Mouse (Mus musculus) forebrain, embryonic 14.5 days (tissue): Measurements from ENCODE around the gene Acr. TPM values are rescaled to one million over a fixed set of nuclear protein-coding genes. Genes with fewer than 3 reads are reported as not detected.

Source experiments
- ATAC-seq: fragments of 200-750 bp; cut with Nextera tagmentation; 2 replicates; pipeline ENCODE4 v1.8.0; 2017; ENCODE audit warnings: mild to moderate bottlenecking, moderate library complexity
- DNase-seq: peaks from one replicate; pipeline ENCODE4 v3.0.0-alpha.2; 2015; ENCODE audit warnings: low spot score
- H3K27ac ChIP-seq: fragments of 300-500 bp; sonication (generic); 2 replicates; pipeline ENCODE4 v1.5.1; 2014; ENCODE audit warnings: low read depth, mild to moderate bottlenecking, control low read depth, low read length, moderate library complexity
- H3K27me3 ChIP-seq: fragments of 300-500 bp; sonication (generic); replicated peaks from 2 replicates; pipeline ENCODE4 v1.6.1; 2014; ENCODE audit warnings: low read length, control low read depth, mixed read lengths; ENCODE audit not compliant: control insufficient read depth, insufficient read depth
- H3K36me3 ChIP-seq: fragments of 300-500 bp; sonication (generic); 2 replicates; pipeline ENCODE4 v1.6.1; 2014; ENCODE audit warnings: low read length, control low read depth; ENCODE audit not compliant: control insufficient read depth, insufficient read depth
- H3K4me1 ChIP-seq: fragments of 300-500 bp; sonication (generic); 2 replicates; pipeline ENCODE4 v1.6.1; 2014; ENCODE audit warnings: antibody characterized with exemption, low read length, control low read depth; ENCODE audit not compliant: control insufficient read depth, insufficient read depth
- H3K4me2 ChIP-seq: fragments of 300-500 bp; sonication (generic); 2 replicates; pipeline ENCODE4 v1.6.1; 2014; ENCODE audit warnings: mild to moderate bottlenecking, control low read depth, low read length
- H3K4me3 ChIP-seq: fragments of 300-500 bp; sonication (generic); 2 replicates; pipeline ENCODE4 v1.5.1; 2014; ENCODE audit warnings: low read depth, low read length, control low read depth
- H3K9ac ChIP-seq: fragments of 300-500 bp; sonication (generic); 2 replicates; pipeline ENCODE4 v1.6.1; 2014; ENCODE audit warnings: mild to moderate bottlenecking, low read length, control low read depth, moderate library complexity
- H3K9me3 ChIP-seq: fragments of 300-500 bp; sonication (generic); replicated peaks from 2 replicates; pipeline ENCODE4 v1.6.1; 2016; ENCODE audit warnings: low read length, control low read depth, mixed read lengths; ENCODE audit not compliant: control insufficient read depth
- WGBS: fragments of 180-500 bp; shearing (Covaris S2); extraction: QIAGEN DNeasy Blood & Tissue Kit; methylation state at CpG from one replicate; pipeline ENCODE4 v1.1.7; 2014; 5-methylcytosine and 5-hydroxymethylcytosine counted together
- polyA plus RNA-seq: library from polyadenylated mRNA; unstranded; fragments of >200 nt; fragmentation: Nextera tagmentation; extraction: Ambion mirVana; gene quantifications from 2 replicates; pipeline ENCODE4 v1.2.1, GENCODE M21; 2014

The Acr gene
- polyA plus RNA-seq, 1 experiment from 2014 or later: 0.63 TPM

DNA sequence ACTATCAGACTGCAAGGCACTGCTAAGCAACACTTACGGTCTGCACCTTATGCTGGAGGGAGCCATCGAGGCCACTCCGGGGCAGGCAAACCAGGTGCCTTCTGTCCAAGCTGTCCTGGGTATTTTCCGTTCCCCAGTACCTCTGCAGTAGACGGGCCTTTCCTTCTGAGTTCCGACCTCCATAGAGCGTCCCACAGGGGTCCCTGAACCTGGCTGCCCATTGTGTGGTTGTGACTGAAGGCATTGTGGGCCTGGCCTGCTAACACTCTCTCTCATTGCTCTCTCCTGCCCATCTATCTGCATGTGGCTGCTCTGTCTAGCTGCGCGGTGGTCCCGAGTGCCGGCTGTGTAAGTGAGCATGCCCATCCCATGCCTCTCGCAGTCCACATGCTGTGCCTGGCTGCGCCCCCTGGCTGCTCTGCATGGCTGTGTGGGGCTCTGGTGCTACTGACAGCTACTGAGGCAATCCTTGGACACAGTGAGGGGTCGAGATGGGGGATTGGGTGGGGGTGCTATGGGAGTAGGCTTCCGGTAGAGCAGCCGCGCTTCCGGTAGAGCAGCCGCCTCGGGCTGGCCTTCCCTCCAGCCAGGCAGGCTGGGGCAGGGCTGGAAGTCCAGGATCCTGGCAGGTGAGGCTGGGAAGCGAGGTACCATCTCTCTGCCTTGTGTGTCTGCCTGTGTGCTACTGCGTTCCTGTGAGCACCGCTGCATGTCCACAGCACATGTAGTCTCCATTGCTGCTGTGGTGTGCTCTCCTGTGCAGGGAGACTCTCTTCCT lies 11.5 kb upstream of the Acr start:
- Histone ChIP-seq H3K27ac (no peak overlapping the region), H3K4me1 (no peaks in the 10 kb centered on the region), H3K27me3 (peaks cover 29% of the 10 kb centered on the region), H3K36me3 (peaks cover 9% of the 10 kb centered on the region; the same call in 1 of the 2 replicates), H3K9me3 (no peaks in the 10 kb centered on the region), H3K4me2 (peak overlapping the region; percentile 27), H3K4me3 (0 out of 2 replicates have a peak overlapping the region, but pooled peaks have one; percentile 1), H3K9ac (no peak overlapping the region)
- peak; percentile 56 for DNase-seq
- peak; percentile 76 for ATAC-seq
- 19% methylated on average over 23 of the region's 23 CpGs for WGBS

DNA sequence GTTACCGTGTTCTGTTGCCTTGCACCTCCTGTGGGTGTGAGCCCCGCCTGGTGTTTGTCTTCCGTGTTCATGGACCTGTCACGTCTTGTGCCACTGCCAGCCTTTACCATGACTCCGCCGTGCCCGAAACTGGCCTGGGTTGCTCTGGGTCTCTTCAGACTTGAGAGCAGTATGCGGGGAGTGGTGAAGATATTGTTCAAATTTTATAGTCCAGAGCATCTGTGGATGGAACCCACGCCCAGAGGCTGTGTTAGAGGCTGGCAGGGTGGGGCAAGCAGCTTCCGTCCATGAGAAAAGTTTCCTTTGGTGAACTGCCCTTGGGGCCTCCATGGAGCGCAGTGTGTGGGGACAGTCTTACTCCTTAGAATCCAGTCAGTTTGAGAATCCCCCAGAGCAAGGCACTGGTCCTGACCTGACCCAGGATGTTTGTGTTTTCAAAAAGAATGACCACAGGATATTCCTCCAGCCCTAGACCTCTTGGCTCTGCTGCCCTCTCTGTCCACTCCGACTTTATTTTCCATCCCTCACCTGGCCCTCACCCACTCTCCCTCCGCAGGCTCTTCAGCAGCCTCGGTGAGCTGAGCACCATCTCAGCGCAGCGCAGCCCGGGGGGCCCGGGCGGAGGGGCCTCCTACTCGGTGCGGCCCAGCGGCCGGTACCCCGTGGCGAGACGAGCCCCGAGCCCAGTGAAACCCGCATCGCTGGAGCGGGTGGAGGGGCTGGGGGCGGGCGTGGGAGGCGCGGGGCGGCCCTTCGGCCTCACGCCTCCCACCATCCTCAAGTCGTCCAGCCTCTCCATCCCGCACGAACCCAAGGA lies 10.7 kb upstream of the Acr start:
- H3K9ac ChIP-seq: no peak overlapping the region
- H3K4me1 ChIP-seq: no peaks in the 10 kb centered on the region
- H3K9me3 ChIP-seq: no peaks in the 10 kb centered on the region
- WGBS: 13% methylated on average over 40 of the region's 40 CpGs
- peak overlapping the region; percentile 25 for H3K4me2 ChIP-seq
- no peak for DNase-seq
- peaks cover 6% of the 10 kb centered on the region; the same call in 1 of the 2 replicates for H3K36me3 ChIP-seq
- peaks cover 29% of the 10 kb centered on the region for H3K27me3 ChIP-seq
- ATAC-seq: no peak
- 0 out of 2 replicates have a peak overlapping the region, but pooled peaks have one; percentile 1 for H3K4me3 ChIP-seq
- no peak overlapping the region for H3K27ac ChIP-seq

DNA sequence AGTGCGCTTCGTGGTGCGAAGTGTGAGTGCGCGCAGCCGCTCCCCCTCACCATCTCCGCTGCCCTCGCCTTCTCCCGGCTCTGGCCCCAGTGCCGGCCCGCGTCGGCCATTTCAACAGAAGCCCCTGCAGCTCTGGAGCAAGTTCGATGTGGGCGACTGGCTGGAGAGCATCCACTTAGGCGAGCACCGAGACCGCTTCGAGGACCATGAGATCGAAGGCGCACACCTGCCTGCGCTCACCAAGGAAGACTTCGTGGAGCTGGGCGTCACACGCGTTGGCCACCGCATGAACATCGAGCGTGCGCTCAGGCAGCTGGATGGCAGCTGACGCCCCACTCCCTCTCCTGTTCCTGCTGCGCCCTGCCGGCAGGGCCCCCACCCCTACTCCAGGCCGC lies 10.1 kb upstream of the Acr start:
- Histone ChIP-seq H3K9ac (no peak overlapping the region), H3K27me3 (peaks cover 29% of the 10 kb centered on the region), H3K27ac (no peak overlapping the region), H3K36me3 (peaks cover 3% of the 10 kb centered on the region; the same call in 1 of the 2 replicates), H3K4me1 (no peaks in the 10 kb centered on the region), H3K4me2 (peak overlapping the region; percentile 25), H3K9me3 (no peaks in the 10 kb centered on the region), H3K4me3 (no peak overlapping the region)
- no peak for ATAC-seq
- 1% methylated on average over 34 of the region's 34 CpGs for WGBS
- no peak for DNase-seq

DNA sequence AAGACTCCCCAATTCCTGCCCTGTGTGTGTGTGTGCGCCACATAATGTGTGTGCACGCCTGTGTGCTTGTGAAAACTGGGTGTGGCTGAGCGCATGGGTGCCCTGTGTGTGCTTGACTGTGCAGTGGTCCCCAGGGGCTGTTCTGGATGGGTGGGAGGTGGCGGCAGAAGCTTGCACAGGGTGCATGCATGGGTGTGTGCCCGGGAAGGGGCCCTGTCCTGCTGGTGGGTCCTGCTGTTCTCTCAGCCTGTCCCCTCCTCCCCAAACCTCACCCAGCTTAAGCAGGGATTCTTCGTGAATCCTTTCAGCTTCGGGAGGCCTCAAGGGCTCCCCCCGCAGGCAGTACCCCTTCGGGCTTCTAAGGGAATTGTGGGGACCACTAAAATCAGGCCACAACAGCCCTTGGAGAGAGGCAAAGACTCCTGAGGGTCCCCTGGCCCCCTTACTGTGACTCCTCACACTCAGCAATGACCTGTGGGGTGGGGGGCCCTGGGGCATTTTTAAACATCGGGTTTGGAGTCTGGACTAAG lies 8.9 kb upstream of the Acr start:
- no peak for DNase-seq
- no peaks in the 10 kb centered on the region for H3K9me3 ChIP-seq
- H3K27ac ChIP-seq: no peak overlapping the region
- H3K36me3 ChIP-seq: peaks cover 3% of the 10 kb centered on the region; the same call in 1 of the 2 replicates
- H3K9ac ChIP-seq: no peak overlapping the region
- H3K27me3 ChIP-seq: peaks cover 29% of the 10 kb centered on the region
- no peak for ATAC-seq
- H3K4me2 ChIP-seq: no peak overlapping the region
- no peak overlapping the region for H3K4me3 ChIP-seq
- 32% methylated on average over 10 of the region's 10 CpGs for WGBS
- H3K4me1 ChIP-seq: no peaks in the 10 kb centered on the region

DNA sequence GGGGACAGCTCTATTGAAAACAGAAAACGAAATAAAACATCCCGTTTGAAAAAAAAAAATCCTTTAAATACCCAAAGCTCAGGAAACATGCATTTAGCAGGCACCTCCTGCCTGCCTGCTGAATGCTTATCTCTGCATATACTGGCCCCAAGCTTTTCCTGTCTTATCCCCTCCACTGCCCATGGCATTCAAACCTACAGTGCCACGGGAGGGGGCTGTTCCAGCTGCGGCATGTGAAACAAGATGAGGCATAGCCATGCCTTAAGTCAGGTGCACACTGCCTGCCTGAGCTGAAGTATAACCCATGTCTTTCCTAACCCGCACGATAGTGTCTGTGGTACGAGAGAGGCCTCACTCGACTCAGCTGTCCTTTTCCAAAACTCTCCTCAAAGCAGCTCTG lies 4.0 kb downstream of the Acr start:
- no peak overlapping the region for H3K4me3 ChIP-seq

DNA sequence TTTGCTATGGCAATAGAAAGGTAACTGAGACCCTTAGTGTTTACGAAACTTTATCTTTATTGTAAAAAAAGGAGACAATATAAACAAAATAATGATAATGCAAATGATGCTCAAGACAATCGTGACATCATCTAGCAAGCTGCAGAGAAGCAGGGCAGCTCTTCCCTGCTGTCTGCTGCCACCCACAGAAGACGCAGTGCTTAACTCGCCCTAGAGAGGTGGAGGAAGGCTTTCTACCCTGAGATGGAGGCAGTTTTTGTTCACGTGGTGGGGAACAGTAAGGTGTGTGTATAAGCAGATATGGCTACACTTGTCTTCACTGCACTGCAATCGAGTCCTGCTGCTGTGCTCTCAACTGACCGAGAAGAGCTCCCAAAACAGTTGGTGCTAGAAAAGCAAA lies 14.4 kb downstream of the Acr start:
- Histone ChIP-seq H3K4me3 (no peak overlapping the region), H3K9ac (no peak overlapping the region), H3K4me1 (no peaks in the 10 kb centered on the region), H3K27ac (no peak overlapping the region), H3K4me2 (no peak overlapping the region), H3K9me3 (no peaks in the 10 kb centered on the region), H3K27me3 (no peaks in the 10 kb centered on the region), H3K36me3 (peaks cover 43% of the 10 kb centered on the region)
- no peak for DNase-seq
- 91% methylated on average over 7 of the region's 7 CpGs for WGBS
- ATAC-seq: no peak

More for the DNA sequence above, 4.0 kb downstream of the Acr start:
- no peak for DNase-seq
- H3K36me3 ChIP-seq: no peaks in the 10 kb centered on the region
- WGBS: 83% methylated on average over 8 of the region's 8 CpGs
- no peak overlapping the region for H3K9ac ChIP-seq
- no peak for ATAC-seq
- H3K4me2 ChIP-seq: no peak overlapping the region
- H3K27ac ChIP-seq: no peak overlapping the region
- no peaks in the 10 kb centered on the region for H3K9me3 ChIP-seq
- no peaks in the 10 kb centered on the region for H3K4me1 ChIP-seq
- H3K27me3 ChIP-seq: no peaks in the 10 kb centered on the region

DNA sequence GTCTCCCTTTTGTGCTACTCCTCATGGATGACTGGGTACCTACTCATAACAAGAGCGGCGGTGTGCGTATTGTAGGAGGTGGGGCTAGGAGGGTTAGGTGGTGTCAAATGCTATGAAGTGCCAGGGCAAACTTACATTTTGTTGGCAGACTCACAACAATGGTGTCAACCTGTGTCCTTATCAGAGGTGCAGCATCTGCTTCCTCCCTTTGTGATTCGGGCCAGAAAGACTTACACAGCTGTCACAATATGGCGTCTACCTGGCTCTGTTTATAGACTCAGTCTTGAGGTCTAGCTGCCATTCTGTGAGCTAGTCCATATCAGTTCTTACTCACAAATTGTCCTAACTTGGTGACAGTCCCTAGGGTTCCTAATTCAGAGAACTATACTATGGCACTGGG lies 17.0 kb downstream of the Acr start:
- H3K27ac ChIP-seq: no peak overlapping the region
- H3K9ac ChIP-seq: no peak overlapping the region
- no peak overlapping the region for H3K4me3 ChIP-seq
- DNase-seq: no peak
- peaks cover 51% of the 10 kb centered on the region for H3K36me3 ChIP-seq
- no peaks in the 10 kb centered on the region for H3K27me3 ChIP-seq
- no peak overlapping the region for H3K4me2 ChIP-seq
- 87% methylated on average over 5 of the region's 5 CpGs for WGBS
- no peaks in the 10 kb centered on the region for H3K9me3 ChIP-seq
- no peaks in the 10 kb centered on the region for H3K4me1 ChIP-seq
- no peak for ATAC-seq

DNA sequence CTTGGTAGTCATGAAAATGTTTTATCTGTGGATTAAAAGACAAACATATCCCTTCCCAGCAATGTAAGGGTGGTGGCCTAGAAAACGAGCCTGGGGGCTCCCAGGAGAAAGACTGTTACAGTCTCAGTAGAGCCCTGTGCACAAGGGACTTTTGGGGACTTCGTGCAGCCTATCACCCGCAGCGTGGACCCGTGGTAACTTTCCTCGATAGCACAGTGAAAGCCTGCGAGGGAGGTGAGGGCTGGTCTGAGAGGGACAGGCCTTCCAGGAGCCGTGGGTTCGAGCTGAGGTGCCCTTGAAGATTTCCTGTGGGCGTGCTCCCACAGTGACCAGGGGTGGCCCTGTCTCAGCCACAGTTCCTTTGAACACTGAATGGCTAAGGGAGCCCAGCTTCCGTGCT lies 17.5 kb downstream of the Acr start:
- no peak overlapping the region for H3K4me3 ChIP-seq
- H3K36me3 ChIP-seq: peaks cover 51% of the 10 kb centered on the region
- no peak overlapping the region for H3K9ac ChIP-seq
- H3K4me1 ChIP-seq: no peaks in the 10 kb centered on the region; the same call in 1 of the 2 replicates
- WGBS: 88% methylated on average over 11 of the region's 11 CpGs
- H3K4me2 ChIP-seq: no peak overlapping the region
- no peaks in the 10 kb centered on the region for H3K27me3 ChIP-seq
- no peak for ATAC-seq
- no peak overlapping the region for H3K27ac ChIP-seq
- no peaks in the 10 kb centered on the region for H3K9me3 ChIP-seq
- no peak for DNase-seq
